Mouse (Mus musculus): ENCODE results near the gene Crygs. TPM values are rescaled to one million over a fixed set of nuclear protein-coding genes. Genes with fewer than 3 reads are reported as not detected.

Crygs gene
- polyA plus RNA-seq, 2 experiments = not detected

GRCm38 (mm10) chr16:22800849-22801109 lies 10.6 kb downstream of the Crygs start:
- no peaks in the 10 kb centered on the region for H3K27me3 ChIP-seq (ENCODE audit: control insufficient read depth, insufficient read depth, low read length)
- no peak overlapping the region for H3K4me2 ChIP-seq (ENCODE audit: low read depth)
- no peaks in the 10 kb centered on the region for H3K36me3 ChIP-seq (replicated peaks; ENCODE audit: control insufficient read depth, insufficient read depth, low read depth)
- ATAC-seq (ENCODE audit: insufficient read depth) = no peak
- H3K27ac ChIP-seq = no peak overlapping the region
- no peak overlapping the region for H3K4me3 ChIP-seq (ENCODE audit: insufficient read depth in 1 of 2, low read depth in 2 of 2, low read length in 2 of 2)
- H3K9me3 ChIP-seq (ENCODE audit: control insufficient read depth, low read length) = no peaks in the 10 kb centered on the region
- WGBS (ENCODE audit: insufficient replicate concordance) = 47% methylated on average over 5 of the region's 5 CpGs
- H3K4me1 ChIP-seq (replicated peaks; ENCODE audit: control insufficient read depth in 2 of 2, insufficient read depth in 2 of 2, low read length in 1 of 2) = no peaks in the 10 kb centered on the region
- H3K9ac ChIP-seq (replicated peaks) = no peak overlapping the region
- TF ChIP-seq CTCF (IDR thresholded peaks at IDR 0.05; ENCODE audit: low read depth) (no peak), EP300 (IDR thresholded peaks at IDR 0.05; ENCODE audit: low read depth) (no peak)
- DNase-seq (ENCODE audit: low read depth in 3 of 3, low spot score in 3 of 3) = no peak

GRCm38 (mm10) chr16:22800026-22800848 lies 11.1 kb downstream of the Crygs start:
- ATAC-seq (ENCODE audit: insufficient read depth) = no peak
- H3K9me3 ChIP-seq (ENCODE audit: control insufficient read depth, low read length) = no peaks in the 10 kb centered on the region
- WGBS (ENCODE audit: insufficient replicate concordance) = 54% methylated on average over 6 of the region's 6 CpGs
- H3K27me3 ChIP-seq (ENCODE audit: control insufficient read depth, insufficient read depth, low read length) = no peaks in the 10 kb centered on the region
- H3K4me2 ChIP-seq (ENCODE audit: low read depth) = no peak overlapping the region
- no peaks in the 10 kb centered on the region for H3K4me1 ChIP-seq (replicated peaks; ENCODE audit: control insufficient read depth in 2 of 2, insufficient read depth in 2 of 2, low read length in 1 of 2)
- no peak overlapping the region for H3K9ac ChIP-seq (replicated peaks)
- no peak for TF ChIP-seq CTCF (IDR thresholded peaks at IDR 0.05; ENCODE audit: low read depth)
- TF ChIP-seq EP300 (IDR thresholded peaks at IDR 0.05; ENCODE audit: low read depth) = no peak
- H3K36me3 ChIP-seq (replicated peaks; ENCODE audit: control insufficient read depth, insufficient read depth, low read depth) = no peaks in the 10 kb centered on the region
- no peak for DNase-seq (ENCODE audit: low read depth in 3 of 3, low spot score in 3 of 3)
- no peak overlapping the region for H3K27ac ChIP-seq
- no peak overlapping the region for H3K4me3 ChIP-seq (ENCODE audit: insufficient read depth in 1 of 2, low read depth in 2 of 2, low read length in 2 of 2)

- H3K9me3 ChIP-seq (ENCODE audit: control insufficient read depth, low read length) = no peaks in the 10 kb centered on the region
- no peak overlapping the region for H3K9ac ChIP-seq (replicated peaks)
- H3K27me3 ChIP-seq (ENCODE audit: control insufficient read depth, insufficient read depth, low read length) = no peaks in the 10 kb centered on the region
- ATAC-seq (ENCODE audit: insufficient read depth) = no peak
- TF ChIP-seq CTCF (IDR thresholded peaks at IDR 0.05; ENCODE audit: low read depth) (no peak), EP300 (IDR thresholded peaks at IDR 0.05; ENCODE audit: low read depth) (no peak)
- no peaks in the 10 kb centered on the region for H3K4me1 ChIP-seq (replicated peaks; ENCODE audit: control insufficient read depth in 2 of 2, insufficient read depth in 2 of 2, low read length in 1 of 2)
- H3K27ac ChIP-seq = no peak overlapping the region
- no peak for DNase-seq (ENCODE audit: low read depth in 3 of 3, low spot score in 3 of 3)
- WGBS (ENCODE audit: insufficient replicate concordance) = 43% methylated on average over 3 of the region's 3 CpGs
- no peak overlapping the region for H3K4me2 ChIP-seq (ENCODE audit: low read depth)
- no peaks in the 10 kb centered on the region for H3K36me3 ChIP-seq (replicated peaks; ENCODE audit: control insufficient read depth, insufficient read depth, low read depth)
- no peak overlapping the region for H3K4me3 ChIP-seq (ENCODE audit: insufficient read depth in 1 of 2, low read depth in 2 of 2, low read length in 2 of 2)
Measured at GRCm38 (mm10) chr16:22798520-22798919, 12.9 kb downstream of the Crygs start.

- Histone ChIP-seq H3K4me2 (ENCODE audit: low read depth) (no peak overlapping the region), H3K27me3 (ENCODE audit: control insufficient read depth, insufficient read depth, low read length) (no peaks in the 10 kb centered on the region), H3K36me3 (replicated peaks; ENCODE audit: control insufficient read depth, insufficient read depth, low read depth) (no peaks in the 10 kb centered on the region), H3K9ac (replicated peaks) (no peak overlapping the region), H3K4me3 (ENCODE audit: insufficient read depth in 1 of 2, low read depth in 2 of 2, low read length in 2 of 2) (no peak overlapping the region), H3K27ac (no peak overlapping the region), H3K9me3 (ENCODE audit: control insufficient read depth, low read length) (no peaks in the 10 kb centered on the region), H3K4me1 (replicated peaks; ENCODE audit: control insufficient read depth in 2 of 2, insufficient read depth in 2 of 2, low read length in 1 of 2) (no peaks in the 10 kb centered on the region)
- ATAC-seq (ENCODE audit: insufficient read depth) (no peak), DNase-seq (ENCODE audit: low read depth in 3 of 3, low spot score in 3 of 3) (no peak)
- no peak for TF ChIP-seq CTCF (IDR thresholded peaks at IDR 0.05; ENCODE audit: low read depth)
- 60% methylated on average over 5 of the region's 5 CpGs for WGBS (ENCODE audit: insufficient replicate concordance)
Measured at GRCm38 (mm10) chr16:22797521-22797920, 13.9 kb downstream of the Crygs start.

GRCm38 (mm10) chr16:22795497-22795896 lies 15.9 kb downstream of the Crygs start:
- ATAC-seq (ENCODE audit: insufficient read depth) = no peak
- H3K9ac ChIP-seq (replicated peaks) = no peak overlapping the region
- no peak overlapping the region for H3K27ac ChIP-seq
- TF ChIP-seq EP300 (IDR thresholded peaks at IDR 0.05; ENCODE audit: low read depth) (no peak), CTCF (IDR thresholded peaks at IDR 0.05; ENCODE audit: low read depth) (peak; percentile 53)
- WGBS (ENCODE audit: insufficient replicate concordance) = 76% methylated on average over 3 of the region's 3 CpGs
- DNase-seq (ENCODE audit: low read depth in 3 of 3, low spot score in 3 of 3) = no peak
- no peak overlapping the region for H3K4me2 ChIP-seq (ENCODE audit: low read depth)
- no peaks in the 10 kb centered on the region for H3K27me3 ChIP-seq (ENCODE audit: control insufficient read depth, insufficient read depth, low read length)
- no peak overlapping the region for H3K4me3 ChIP-seq (ENCODE audit: insufficient read depth in 1 of 2, low read depth in 2 of 2, low read length in 2 of 2)
- no peaks in the 10 kb centered on the region for H3K4me1 ChIP-seq (replicated peaks; ENCODE audit: control insufficient read depth in 2 of 2, insufficient read depth in 2 of 2, low read length in 1 of 2)
- H3K9me3 ChIP-seq (ENCODE audit: control insufficient read depth, low read length) = no peaks in the 10 kb centered on the region
- no peaks in the 10 kb centered on the region for H3K36me3 ChIP-seq (replicated peaks; ENCODE audit: control insufficient read depth, insufficient read depth, low read depth)

All from liver, embryonic 14.5 days (tissue).